Mouse (Mus musculus): ENCODE measurements around the gene Cryl1. TPM values are rescaled to one million over a fixed set of nuclear protein-coding genes. Genes with fewer than 3 reads are reported as not detected.
A peak's percentile ranks its signal among the peaks of the same experiment; 100 is the strongest.

Gene Cryl1
- total RNA-seq, 2 experiments from 2014 or later, result 15.0 to 16.6 TPM

- DNase-seq, result no peak
- intact Hi-C loops (cut with DNase I), result no loop called here
These were observed 149.7 kb downstream of the Cryl1 start for GRCm38 (mm10) chr14:57248661-57249060.

- intact Hi-C loops (cut with DNase I), result no loop called here
- DNase-seq, result peak; percentile 13
These were observed 151.8 kb downstream of the Cryl1 start for GRCm38 (mm10) chr14:57246575-57246974.

GRCm38 (mm10) chr14:57242978-57243377 is 155.4 kb downstream of the Cryl1 start:
- intact Hi-C loops (cut with DNase I), result no loop called here
- DNase-seq, result no peak

GRCm38 (mm10) chr14:57235276-57235675 is 163.1 kb downstream of the Cryl1 start:
- DNase-seq, result no peak
- intact Hi-C loops (cut with DNase I), result no loop called here

- no peak for DNase-seq
- intact Hi-C loops (cut with DNase I), result no loop called here
These were observed 163.6 kb downstream of the Cryl1 start for GRCm38 (mm10) chr14:57234711-57235110.

GRCm38 (mm10) chr14:57230264-57231015 is 167.9 kb downstream of the Cryl1 start:
- no peak for DNase-seq
- intact Hi-C loops (cut with DNase I), result no loop called here

Other genes with a start within 250 kb of the Cryl1 start
- gene Ift88, start 25.5 kb upstream of the Cryl1 start, total RNA-seq (2021), result 10 to 100 TPM; 17.0 to 19.4 TPM
- gene Il17d, start 126.2 kb upstream of the Cryl1 start, total RNA-seq (2021), result 10 to 100 TPM; 20.6 to 21.6 TPM
- 10 to 100 TPM; 29.4 to 29.6 TPM for gene Eef1akmt1, start 173.1 kb upstream of the Cryl1 start, total RNA-seq (2021)

All from left cerebral cortex, postnatal 4 days (tissue).